Mouse (Mus musculus): ENCODE measurements around the gene Mum1l1. TPM values are rescaled to one million over a fixed set of nuclear protein-coding genes. Genes with fewer than 3 reads are reported as not detected.
"Not testable (repeated sequence)": the region's sequence is repeated elsewhere in the genome, so short reads cannot be mapped to it uniquely, and the experiment has no call there.

Gene Mum1l1
- total RNA-seq (2014; rRNA removed), result 5.2 and 7.1 TPM in 2 replicates
- polyA plus RNA-seq (2015; fragmentation: Nextera tagmentation; extraction: Ambion mirVana), result 8.4 and 8.6 TPM in 2 replicates

GRCm38 (mm10) chrX:139209829-139210225, at the start of gene Mum1l1:
Gene Mum1l1 (plus strand): TSS chrX:139210042.
- TF ChIP-seq CTCF (IDR thresholded peaks at IDR 0.05), result no peak
- Histone ChIP-seq H3K9ac (replicated peaks; ENCODE audit: low read length, poor library complexity, severe bottlenecking) (peak within 1 kb of the TSS; percentile 36; the same call in 1 of the 2 replicates), H3K4me1 (ENCODE audit: insufficient read depth, low read length) (no peaks in the 10 kb centered on the region), H3K9me3 (ENCODE audit: low read length) (no peaks in the 10 kb centered on the region), H3K27ac (ENCODE audit: low read depth, low read length) (no peak within 1 kb of the TSS), H3K4me3 (ENCODE audit: low read depth, low read length) (peak within 1 kb of the TSS; percentile 43), H3K27me3 (ENCODE audit: insufficient read depth, low read length) (no peaks in the 10 kb centered on the region), H3K36me3 (ENCODE audit: insufficient read depth, low read length) (no peaks in the 10 kb centered on the region), H3K4me2 (ENCODE audit: low read depth, low read length, poor library complexity, severe bottlenecking) (peak within 1 kb of the TSS; percentile 50)
- DNase-seq (ENCODE audit: low spot score), result peak; percentile 60
- 30% methylated on average over 21 of the region's 31 CpGs for WGBS
- peak; percentile 60; the same call in 1 of the 2 replicates for ATAC-seq (ENCODE audit: low FRiP score)

GRCm38 (mm10) chrX:139178928-139179327, 30.9 kb upstream of the Mum1l1 start, which contains the start of gene 4933428M09Rik:
Gene 4933428M09Rik (plus strand): TSS chrX:139179228.
- Histone ChIP-seq H3K27ac (ENCODE audit: low read depth, low read length) (no peak within 1 kb of the TSS), H3K27me3 (ENCODE audit: insufficient read depth, low read length) (no peaks in the 10 kb centered on the region), H3K9ac (replicated peaks; ENCODE audit: low read length, poor library complexity, severe bottlenecking) (no peak within 1 kb of the TSS), H3K9me3 (ENCODE audit: low read length) (no peaks in the 10 kb centered on the region), H3K4me3 (ENCODE audit: low read depth, low read length) (no peak within 1 kb of the TSS), H3K4me1 (ENCODE audit: insufficient read depth, low read length) (no peaks in the 10 kb centered on the region), H3K4me2 (ENCODE audit: low read depth, low read length, poor library complexity, severe bottlenecking) (no peak within 1 kb of the TSS), H3K36me3 (ENCODE audit: insufficient read depth, low read length) (no peaks in the 10 kb centered on the region)
- 86% methylated on average over 8 of the region's 8 CpGs for WGBS
- no peak for TF ChIP-seq CTCF (IDR thresholded peaks at IDR 0.05)
- DNase-seq (ENCODE audit: low spot score), result no peak
- ATAC-seq (ENCODE audit: low FRiP score), result no peak

DNA sequence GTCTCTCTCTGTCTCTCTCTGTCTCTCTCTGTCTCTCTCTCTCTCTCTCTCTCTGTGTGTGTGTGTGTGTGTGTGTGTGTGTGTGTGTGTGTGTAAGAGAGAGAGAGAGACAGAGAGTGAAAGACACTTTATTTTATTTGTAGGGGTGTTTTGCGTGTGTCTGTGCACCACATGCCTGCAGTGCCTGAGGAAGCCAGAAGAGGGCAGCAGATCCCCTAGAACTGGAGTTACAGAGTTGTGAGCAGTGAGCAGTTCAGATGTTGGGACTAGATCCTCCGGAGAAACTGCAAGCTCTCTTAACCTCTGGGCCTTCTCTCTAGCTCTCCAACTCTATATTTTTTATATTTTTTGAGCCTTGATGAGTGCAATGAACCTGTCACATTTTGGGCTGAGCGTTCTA, 18.3 kb upstream of the Mum1l1 start:
- not testable (repeated sequence) for H3K4me1 ChIP-seq (ENCODE audit: insufficient read depth, low read length); H3K9me3 ChIP-seq (ENCODE audit: low read length); H3K4me2 ChIP-seq (ENCODE audit: low read depth, low read length, poor library complexity, severe bottlenecking); ATAC-seq (ENCODE audit: low FRiP score); H3K4me3 ChIP-seq (ENCODE audit: low read depth, low read length); H3K27me3 ChIP-seq (ENCODE audit: insufficient read depth, low read length); H3K9ac ChIP-seq (replicated peaks; ENCODE audit: low read length, poor library complexity, severe bottlenecking); H3K36me3 ChIP-seq (ENCODE audit: insufficient read depth, low read length); H3K27ac ChIP-seq (ENCODE audit: low read depth, low read length); DNase-seq (ENCODE audit: low spot score)
- 88% methylated on average over 3 of the region's 3 CpGs for WGBS
- TF ChIP-seq CTCF (IDR thresholded peaks at IDR 0.05), result peak; percentile 19; the same call in 1 of the 2 replicates

DNA sequence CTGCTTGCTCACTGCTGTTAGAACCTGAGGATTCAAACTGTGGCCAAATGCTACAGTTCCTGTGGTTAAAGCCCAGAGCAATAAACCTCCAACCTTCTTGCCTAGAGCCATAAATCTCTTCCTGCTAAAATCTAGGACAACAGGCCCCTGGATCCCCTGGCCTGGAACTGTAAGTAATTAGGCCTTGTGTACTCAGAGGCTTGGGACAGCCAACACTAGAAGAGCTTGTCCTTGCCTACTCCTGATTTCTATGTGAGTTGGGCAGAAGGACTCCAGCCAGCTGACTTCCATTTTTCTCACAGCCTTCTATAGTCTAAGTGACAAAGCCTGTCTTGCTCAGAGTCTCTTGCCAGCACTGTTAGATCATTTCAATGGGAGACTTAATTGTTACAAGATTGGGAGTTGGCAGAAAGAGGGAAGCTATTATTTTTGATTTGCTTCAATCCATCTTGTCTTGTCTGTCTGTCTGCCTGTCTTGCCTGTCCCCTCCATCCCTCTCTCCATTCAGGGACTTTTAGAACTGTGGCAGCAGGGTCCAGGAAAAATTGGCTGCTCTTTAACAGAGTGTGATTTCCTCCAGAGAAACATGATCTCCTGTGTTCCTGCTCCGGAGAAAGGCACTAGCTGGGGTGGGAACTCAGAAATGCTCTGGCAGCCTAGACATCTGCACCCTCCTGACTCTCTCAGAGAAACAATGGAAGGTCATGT, 15.1 kb upstream of the Mum1l1 start:
- ATAC-seq (ENCODE audit: low FRiP score), result no peak
- H3K27ac ChIP-seq (ENCODE audit: low read depth, low read length), result no peak overlapping the region
- no peak for TF ChIP-seq CTCF (IDR thresholded peaks at IDR 0.05)
- no peaks in the 10 kb centered on the region for H3K4me1 ChIP-seq (ENCODE audit: insufficient read depth, low read length)
- no peak overlapping the region for H3K4me2 ChIP-seq (ENCODE audit: low read depth, low read length, poor library complexity, severe bottlenecking)
- H3K36me3 ChIP-seq (ENCODE audit: insufficient read depth, low read length), result no peaks in the 10 kb centered on the region
- DNase-seq (ENCODE audit: low spot score), result peak; percentile 23
- no peak overlapping the region for H3K4me3 ChIP-seq (ENCODE audit: low read depth, low read length)
- H3K27me3 ChIP-seq (ENCODE audit: insufficient read depth, low read length), result no peaks in the 10 kb centered on the region
- H3K9me3 ChIP-seq (ENCODE audit: low read length), result no peaks in the 10 kb centered on the region
- no peak overlapping the region for H3K9ac ChIP-seq (replicated peaks; ENCODE audit: low read length, poor library complexity, severe bottlenecking)
- WGBS, result 79% methylated on average over 1 of the region's 1 CpGs

GRCm38 (mm10) chrX:139209191-139209828, 532 bp upstream of the Mum1l1 start:
- H3K4me1 ChIP-seq (ENCODE audit: insufficient read depth, low read length); H3K27ac ChIP-seq (ENCODE audit: low read depth, low read length); H3K9me3 ChIP-seq (ENCODE audit: low read length); DNase-seq (ENCODE audit: low spot score); H3K9ac ChIP-seq (replicated peaks; ENCODE audit: low read length, poor library complexity, severe bottlenecking); H3K27me3 ChIP-seq (ENCODE audit: insufficient read depth, low read length); ATAC-seq (ENCODE audit: low FRiP score); H3K36me3 ChIP-seq (ENCODE audit: insufficient read depth, low read length): not testable (repeated sequence)
- H3K4me3 ChIP-seq (ENCODE audit: low read depth, low read length), result peak overlapping the region; percentile 43
- peak; percentile 28 for TF ChIP-seq CTCF (IDR thresholded peaks at IDR 0.05)
- H3K4me2 ChIP-seq (ENCODE audit: low read depth, low read length, poor library complexity, severe bottlenecking), result peak overlapping the region; percentile 50; the same call in 1 of the 2 replicates
- 80% methylated on average over 4 of the region's 4 CpGs for WGBS

GRCm38 (mm10) chrX:139214765-139215164, 4.9 kb downstream of the Mum1l1 start:
- Histone ChIP-seq H3K4me1 (ENCODE audit: insufficient read depth, low read length) (no peaks in the 10 kb centered on the region), H3K9me3 (ENCODE audit: low read length) (no peaks in the 10 kb centered on the region), H3K4me2 (ENCODE audit: low read depth, low read length, poor library complexity, severe bottlenecking) (no peak overlapping the region), H3K4me3 (ENCODE audit: low read depth, low read length) (no peak overlapping the region), H3K9ac (replicated peaks; ENCODE audit: low read length, poor library complexity, severe bottlenecking) (no peak overlapping the region), H3K27ac (ENCODE audit: low read depth, low read length) (no peak overlapping the region), H3K36me3 (ENCODE audit: insufficient read depth, low read length) (no peaks in the 10 kb centered on the region), H3K27me3 (ENCODE audit: insufficient read depth, low read length) (no peaks in the 10 kb centered on the region)
- no peak for DNase-seq (ENCODE audit: low spot score)
- ATAC-seq (ENCODE audit: low FRiP score), result no peak
- 77% methylated on average over 4 of the region's 4 CpGs for WGBS
- no peak for TF ChIP-seq CTCF (IDR thresholded peaks at IDR 0.05)

Measured in midbrain, postnatal 0 days (tissue).